Mouse (Mus musculus) embryo, embryonic 9.5 days (tissue): ENCODE measurements at regions not wholly inside any gene's neighbourhood (a gene's known extent, or its start where the extent isn't known, plus 50 kb on each side); places are given as distances from the start of the nearest gene placed in this dataset.

ENCODE experiments used
- DNase-seq: peaks from one replicate; pipeline ENCODE4 v3.0.0-alpha.2; 2017; ENCODE audit errors: extremely low spot score

DNA sequence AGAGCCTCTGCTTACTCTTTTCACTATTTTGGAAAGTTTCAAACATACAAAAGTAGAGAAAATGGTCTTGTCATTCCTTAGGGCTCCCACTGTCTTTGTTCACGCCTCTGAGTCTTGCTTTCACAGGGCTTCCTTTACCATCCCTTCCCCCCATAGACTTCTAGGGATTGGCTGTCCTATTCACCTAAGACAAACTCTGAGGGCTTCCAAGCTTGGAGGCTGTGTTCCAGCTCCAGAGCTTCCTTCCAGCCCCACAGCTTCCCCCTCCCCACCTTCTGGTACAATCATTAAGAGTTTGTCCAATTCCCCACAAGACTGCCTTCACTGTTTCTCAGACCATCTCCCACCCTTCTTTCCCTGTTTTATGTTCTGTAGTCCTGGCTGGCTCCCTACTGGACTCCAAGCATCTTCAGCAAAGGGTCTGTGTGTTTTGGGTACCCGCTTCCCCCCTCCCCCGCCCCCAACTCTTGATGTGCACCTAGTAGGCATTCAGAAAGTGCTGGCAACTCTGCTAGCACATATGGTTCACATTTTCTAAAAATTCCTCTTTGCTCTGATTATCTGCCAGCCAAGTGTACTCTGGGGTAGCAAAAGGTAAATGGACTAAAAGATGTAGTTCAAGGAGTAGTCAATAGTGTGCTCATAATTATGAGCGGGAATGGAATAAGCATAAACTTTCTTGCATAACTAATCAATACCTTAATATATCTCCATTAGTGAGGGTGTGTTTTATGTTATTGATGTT, 344.0 kb downstream of the Slc4a3 start:
- peak; percentile 34 for DNase-seq

DNA sequence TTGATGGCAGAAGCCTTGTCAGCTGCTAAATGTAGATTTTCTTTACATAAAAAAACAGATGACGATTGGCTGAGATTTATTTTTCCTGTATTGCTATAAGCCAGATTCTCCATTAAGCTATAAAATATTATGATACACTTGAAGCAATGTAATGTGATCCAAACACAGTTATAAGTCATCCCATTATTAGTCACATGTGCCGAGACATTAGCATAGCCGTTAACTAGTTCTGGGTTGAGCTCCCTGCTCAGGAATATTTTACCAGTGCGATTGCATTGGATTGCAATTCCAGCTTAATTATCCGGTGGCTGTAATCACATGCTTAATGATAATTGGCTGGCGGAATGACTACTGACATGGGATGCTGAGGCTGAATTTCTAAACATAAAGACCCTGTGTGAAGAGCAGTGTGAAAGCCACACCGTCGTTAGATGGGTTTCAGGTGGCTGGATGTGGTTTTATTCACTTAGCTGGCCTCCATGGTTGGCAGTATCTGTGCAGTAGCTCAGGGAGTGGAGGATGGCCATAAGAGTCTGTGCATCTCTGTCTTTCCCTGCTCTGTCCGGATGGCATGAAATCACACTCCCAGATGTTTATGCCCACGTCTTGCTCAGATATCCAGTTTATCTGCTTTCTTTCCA, 344.7 kb downstream of the Slc4a3 start:
- no peak for DNase-seq

DNA sequence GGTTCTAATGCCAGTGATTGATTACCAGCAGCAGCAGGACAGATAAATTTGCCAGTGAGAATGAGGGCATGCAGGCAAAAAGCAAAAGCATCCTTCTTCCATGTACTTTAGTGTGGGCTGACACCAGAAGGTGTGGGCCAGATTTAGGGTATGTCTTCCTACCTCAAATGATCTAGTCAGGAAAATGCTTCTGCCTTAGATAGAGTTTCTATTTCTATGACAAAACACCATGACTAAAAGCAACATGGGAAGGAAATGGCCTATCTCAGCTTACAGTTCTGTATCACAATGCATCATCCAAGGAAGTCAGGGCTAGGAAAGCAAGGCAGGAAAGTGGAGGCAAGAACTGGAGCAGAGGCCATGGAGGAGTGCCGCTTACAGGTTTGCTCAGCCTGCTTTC, 349.5 kb downstream of the Slc4a3 start:
- no peak for DNase-seq

DNA sequence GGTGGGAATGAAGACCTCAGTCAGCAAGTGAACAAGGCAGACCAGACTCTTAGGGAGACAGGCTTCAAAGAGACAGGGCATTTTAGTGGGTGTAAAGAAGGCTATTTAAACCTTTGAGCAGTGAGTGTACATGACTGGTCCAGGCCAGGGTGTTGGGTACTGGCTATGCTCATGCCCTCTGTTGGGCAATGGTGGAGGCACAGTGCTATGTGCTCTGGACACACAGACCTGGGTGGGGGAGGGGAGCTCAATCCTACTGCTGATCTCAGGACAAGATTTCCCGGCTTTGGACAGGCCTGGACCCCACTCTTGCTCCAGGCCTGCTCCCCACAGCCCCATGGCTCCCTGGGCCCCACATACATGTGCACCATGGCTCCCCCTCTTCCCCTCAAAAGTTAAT, 355.1 kb downstream of the Slc4a3 start:
- no peak for DNase-seq

DNA sequence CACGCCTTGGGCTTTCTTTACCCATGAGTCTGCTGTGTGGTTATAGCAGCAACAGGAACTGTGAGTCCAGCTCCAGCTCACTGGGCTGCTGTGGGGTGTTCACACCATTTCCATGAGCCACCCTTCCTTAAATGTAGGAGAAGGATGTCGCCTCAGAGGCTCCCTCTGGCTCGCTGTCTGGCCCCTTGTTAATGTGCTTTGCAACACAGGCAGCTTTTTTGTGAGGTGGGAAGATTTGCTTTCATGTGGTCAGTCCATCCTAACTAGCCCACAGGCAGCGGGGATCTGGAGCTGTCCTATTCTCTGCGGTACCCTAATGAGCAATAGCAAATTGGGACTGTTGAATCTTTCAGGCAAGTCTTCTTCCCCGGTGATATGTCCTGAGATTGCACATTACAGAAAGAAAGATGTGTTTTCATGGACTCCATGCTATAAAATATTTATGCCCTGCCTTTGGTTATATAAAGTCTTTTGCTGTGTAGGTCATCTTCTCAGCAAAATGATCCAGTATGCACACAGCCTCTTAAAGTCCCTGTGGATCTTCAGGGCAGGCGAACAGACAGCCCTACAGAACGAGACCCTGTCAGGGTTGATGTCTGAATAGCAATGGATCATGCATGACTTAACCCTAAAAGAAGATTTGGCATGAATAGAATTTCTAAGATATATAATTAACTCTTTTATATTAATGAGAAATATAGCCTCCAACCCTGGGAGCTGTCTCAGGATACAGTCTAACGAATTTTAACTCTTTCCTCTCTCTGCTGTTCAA, 359.8 kb downstream of the Slc4a3 start:
- DNase-seq = no peak

DNA sequence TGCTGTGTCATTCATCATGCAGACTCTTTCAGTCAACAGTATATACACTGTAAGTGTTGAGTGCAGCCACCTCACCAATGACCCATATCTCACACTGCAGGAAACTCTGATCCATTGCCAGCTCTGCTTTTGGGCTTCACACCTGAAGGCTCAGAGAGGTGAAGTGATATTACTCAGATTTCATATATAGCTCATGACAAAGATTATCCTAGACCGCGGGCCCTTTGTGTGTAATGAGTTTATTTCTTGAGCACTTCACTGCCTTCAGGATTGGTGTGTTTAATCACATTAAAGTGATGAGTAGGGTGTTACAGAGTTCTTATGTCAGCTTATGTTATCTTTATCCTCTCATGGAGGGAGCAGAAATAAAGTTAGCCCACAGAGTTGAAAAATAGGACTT, 369.2 kb downstream of the Slc4a3 start:
- DNase-seq = no peak

DNA sequence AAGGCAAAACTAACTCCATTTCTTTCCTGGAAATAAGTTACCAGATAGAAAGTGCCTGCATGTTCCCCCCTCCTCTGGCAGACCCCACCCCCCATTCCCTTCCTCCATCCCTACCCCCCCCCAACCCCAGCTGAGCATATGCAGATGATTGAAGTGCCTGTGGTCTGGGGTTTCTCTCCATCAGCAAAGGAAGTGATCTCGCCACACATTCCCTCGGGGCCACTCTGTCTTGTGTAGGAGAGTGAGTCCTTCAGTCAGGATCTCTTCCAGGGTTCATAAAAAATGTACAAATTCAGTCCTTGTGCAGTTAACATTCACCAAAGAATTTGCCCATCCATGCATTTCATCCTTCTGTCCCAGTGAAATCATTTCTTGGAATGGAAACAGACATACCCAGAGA, 370.1 kb downstream of the Slc4a3 start:
- DNase-seq = peak; percentile 17

DNA sequence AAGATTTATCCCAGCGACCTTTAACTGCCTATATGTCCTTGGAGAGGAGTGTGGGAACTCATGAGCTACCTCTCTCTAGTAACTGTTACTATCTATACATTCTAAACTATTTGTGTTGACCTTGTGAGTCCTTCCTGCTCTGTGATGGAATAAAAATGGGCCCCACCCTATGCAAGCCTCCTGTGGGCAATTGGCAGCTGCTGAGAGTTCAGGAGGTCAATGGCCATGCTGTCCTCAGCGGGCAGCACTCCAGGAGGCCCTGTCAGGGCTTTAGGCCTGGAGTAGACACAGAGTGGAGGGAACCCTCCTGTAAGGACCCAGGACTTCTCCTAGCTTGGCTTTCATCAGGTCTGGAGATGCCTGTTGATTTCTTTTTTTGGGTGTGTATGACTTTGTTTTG, 373.1 kb downstream of the Slc4a3 start:
- no peak for DNase-seq

DNA sequence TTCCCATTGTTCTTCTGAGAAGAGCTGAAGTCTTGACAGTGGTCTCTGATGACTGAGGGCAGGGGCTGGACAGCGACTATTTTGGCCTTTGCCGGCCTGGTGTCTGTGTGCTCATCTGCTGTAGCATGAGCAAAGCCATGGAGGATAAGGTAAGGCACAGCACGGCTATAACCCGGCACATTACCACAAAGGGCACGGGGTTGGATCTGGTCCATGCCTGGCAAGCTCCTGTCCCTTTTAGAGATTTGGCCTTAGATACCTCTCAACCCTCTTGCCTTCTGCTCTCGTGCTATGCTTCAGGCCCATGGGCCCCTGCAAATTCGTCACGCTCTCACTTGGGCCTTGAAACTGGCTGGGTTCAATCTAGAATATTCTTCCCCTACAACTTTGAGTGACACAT, 379.0 kb downstream of the Slc4a3 start:
- no peak for DNase-seq

DNA sequence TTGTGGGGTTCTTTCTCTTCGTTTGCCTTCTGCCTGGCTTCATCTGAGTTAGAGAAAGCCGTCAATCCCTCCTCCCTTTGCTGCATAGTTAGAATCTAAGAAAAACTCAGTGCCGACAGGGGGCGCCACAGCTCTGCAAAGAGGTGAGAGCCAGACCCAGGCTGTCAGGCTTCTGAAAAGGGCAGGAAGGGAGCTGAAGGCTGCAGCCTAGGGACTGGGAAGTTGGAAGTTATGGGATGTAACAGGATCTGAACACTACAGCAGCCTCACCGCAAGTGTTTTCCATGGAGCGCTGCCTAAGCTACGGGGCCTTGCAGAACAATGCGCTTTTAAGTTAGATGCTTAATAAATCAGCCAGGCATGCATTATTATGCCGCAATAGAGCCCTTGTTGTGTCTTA, 379.7 kb downstream of the Slc4a3 start:
- DNase-seq = peak; percentile 90

DNA sequence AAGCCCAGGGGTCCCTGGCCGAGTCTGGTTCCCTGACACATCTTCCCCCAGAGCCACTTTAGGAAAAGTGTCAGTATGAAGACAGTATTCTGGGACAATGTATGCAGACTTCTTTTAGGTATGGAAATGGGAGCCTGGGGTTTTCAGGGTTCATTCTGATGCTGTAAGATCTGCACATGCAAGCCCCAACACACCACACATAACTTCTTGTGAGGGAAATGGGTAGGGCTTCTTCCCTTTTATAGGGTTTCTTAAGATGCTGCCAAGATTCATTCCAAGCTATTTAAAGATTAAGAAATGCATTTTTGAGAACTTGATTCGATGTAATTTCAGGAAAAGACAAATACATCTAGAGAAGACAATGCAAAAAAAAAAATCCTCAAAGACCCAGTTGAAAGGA, 385.8 kb downstream of the Slc4a3 start:
- DNase-seq = no peak

DNA sequence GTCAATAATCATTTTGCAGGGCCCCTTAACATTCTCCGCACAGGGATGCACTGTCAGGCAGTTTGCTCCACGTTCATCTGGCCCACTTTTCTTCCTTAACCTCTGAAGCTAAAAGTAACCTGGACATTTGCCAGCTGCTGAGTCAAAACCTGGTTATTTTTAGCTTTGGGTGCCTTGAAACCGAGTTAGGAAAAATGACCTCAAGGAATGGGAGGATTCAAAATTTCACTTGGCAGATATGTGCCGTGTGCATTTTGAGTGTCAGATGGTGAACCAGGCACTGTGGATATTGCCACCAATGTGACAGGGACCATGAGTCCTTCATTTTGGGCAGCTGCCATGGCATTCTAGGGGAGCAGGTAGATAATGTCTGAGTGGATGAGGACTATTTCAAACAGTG, 387.8 kb downstream of the Slc4a3 start:
- DNase-seq = no peak

DNA sequence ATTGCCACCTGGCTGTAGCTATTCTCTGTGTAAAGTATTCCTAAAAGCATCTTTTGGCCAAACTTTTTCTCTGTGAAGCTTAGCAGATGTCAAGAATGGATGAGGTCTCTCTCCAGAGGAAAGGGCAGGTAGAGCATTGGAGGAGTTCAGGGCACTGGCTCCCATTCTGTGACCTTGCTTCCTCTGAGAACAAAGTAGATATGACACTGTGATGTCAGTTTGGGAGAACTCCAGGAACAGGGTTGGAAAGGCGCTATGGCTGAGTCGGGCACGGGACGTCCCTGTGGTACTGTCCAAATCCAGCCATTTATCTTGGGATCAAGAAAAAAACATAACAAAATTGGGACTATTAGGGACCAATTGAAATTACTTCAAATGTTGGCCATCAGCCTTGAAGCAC, 388.7 kb downstream of the Slc4a3 start:
- no peak for DNase-seq

DNA sequence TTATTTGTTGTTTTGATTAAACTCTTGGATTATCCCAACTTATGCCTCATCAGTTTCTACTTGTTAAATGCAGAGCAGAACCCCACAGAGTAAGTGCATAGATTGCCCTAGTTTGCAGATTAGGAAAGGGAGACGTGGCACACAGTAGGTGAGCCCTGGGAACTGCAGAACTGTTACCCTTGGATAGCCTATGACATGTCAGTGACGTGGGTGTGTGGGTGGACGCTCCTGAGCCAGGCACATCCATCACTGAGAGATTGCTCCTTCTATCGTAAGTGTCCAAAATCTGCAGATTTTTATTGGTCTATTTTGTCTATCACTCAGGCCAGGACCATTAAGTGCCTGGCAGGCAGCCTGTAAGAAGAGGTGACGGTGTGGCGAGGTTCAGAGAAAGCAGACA, 389.8 kb downstream of the Slc4a3 start:
- DNase-seq = no peak

DNA sequence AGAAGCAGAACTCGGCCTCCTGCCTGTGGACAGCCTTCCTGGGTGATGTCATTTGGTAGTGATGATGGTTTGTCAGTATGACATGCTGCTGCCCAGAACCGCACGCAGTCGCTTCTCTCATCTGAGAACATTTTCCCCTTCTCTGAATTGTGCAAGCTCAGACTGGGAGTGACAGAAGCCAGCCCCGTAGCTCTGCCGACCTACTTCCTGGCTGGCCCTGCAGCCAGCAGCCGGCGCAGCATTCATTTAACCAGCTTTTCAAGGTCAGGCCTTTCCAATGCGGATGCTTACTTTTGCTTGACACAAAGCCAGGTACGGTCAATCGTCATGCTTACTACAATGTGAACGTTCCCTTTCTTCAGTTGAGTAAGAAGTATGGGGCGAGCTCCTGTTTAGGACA, 390.5 kb downstream of the Slc4a3 start:
- no peak for DNase-seq

DNA sequence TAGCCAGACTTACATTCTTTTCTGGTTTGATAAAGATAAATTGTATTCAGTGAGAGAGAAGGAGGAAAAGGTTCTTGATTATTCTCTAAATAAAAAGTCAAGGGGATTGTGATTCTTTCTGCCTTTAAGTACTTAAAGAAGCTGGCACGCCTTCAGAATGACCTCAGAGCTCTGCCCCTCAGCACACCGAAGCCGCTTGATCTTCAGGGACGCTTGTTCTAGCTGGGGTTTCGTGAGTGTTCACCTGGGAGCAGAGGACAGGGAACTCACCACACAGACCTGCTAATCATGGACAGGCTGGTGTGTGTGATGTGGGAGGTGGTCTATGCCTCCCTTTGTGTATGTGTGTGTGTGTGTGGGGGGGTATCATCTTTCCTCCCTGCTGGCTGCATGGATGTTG, 391.3 kb downstream of the Slc4a3 start:
- no peak for DNase-seq

DNA sequence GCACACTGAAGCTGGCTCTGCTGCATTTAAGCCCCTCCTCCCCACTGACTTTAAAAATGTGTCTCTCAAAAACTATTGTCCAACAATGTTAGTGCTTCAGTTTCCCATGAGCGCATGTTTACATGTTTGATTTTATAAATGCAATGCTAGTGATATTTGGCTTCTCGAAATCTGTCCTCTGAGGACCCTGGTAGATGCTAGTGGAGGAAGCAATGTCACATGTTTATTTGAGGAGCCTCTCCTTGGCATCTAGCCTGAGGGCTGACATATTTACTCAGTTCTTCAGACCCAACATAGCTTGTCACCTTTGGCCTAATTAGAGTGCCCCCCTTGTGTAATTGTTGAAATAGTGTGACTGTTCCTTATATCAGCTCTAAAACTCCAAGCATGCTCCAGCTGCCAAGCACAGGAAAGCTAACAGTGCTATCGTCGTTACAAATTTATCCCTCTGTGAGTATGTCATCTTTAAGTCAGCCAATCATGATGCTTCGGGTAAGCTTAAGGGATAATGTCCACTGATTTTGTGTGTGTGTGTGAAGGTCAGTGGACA, 400.3 kb downstream of the Slc4a3 start:
- DNase-seq = no peak

DNA sequence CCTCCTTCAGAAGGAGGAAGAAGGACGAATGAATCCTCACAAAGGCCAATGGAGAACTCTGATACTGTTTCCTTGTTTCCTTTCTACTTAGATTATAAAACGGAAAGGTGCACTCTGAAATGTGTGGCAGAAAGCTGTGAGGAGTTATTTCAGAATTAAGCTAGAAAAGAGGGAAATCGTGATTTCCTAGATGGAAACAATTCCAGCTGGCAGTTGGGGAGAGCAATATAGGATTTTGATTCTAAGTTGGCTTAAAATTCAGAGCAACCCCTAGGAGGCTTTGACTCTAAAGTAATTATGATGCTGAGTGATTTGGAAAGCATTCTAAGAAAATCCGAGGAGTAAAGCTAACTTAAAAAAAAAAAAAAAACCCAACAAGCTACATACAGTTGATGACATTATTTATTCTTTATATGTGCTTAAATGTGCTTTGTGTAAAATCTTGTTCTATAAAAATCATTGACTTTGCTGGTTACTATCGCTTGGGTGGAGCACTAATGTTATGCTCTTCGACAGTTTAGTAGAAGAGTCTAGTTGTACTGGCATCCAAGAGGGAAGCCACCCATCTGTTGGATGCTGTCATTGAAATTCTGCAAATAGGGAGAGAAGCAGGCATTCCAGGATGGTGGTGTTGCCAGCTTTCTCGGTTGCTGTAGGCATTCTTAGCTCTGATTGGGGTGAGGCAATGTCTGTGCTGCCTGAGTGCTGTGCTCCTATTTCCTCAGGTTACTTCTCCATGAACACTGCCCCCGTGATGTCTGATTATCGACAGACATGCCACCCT, 432.3 kb downstream of the Slc4a3 start:
- DNase-seq = no peak

DNA sequence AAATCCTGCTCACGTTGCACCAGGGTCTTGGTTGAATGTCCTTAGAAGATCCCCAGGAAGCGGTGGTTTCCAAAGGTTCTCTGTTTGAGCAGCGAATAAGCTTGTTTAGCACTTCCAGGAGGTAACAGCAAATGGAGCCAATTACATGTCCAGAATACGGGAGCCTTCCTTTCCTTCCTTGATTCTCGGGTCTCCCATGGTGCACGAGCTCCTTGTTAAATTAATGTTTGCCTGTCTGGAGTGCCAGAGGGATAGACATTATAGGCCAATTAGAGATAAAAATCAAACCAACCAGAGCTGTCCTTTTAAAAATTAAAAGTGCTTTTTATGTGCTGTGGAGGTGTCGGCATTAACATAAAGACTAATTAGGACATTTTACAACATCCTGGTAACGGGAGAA, 437.0 kb downstream of the Slc4a3 start:
- no peak for DNase-seq

DNA sequence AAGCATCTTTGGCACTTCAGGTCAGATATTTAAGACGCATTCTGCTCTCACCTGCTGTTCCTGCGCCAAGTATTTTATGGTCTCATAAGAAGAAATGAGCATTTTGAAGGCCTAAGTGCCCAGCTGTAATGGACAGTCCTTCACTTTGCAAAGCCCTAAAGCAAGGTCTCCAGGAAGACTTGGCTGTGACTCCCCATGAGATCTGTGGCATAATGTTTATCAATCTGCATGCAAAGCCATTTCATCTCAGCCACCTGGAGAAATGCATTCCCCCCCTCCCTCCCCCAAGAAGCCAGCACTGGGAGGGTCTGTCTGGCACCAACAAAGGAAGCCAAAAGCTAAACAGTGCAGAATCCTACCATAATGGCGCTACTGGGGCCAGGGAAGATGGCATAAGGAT, 437.4 kb downstream of the Slc4a3 start:
- no peak for DNase-seq

DNA sequence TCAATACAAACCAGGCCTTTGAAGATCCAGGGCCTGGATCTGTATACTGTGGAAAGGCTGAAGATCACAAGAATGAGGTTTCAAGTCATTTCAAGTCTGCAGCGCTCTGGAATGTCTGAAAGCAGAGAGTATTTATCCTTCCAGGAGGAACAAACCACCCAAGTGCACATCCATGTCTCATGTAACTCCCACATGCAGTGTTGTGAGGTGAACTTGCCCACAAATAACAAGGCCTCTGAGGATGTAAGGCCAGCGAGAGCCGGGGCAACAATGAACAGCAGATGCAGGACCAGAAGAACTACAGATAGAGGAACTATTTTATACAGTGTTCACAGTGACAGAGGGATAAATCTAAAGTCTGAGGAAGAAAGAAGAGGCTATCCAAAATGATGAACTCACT, 442.4 kb downstream of the Slc4a3 start:
- DNase-seq = no peak

DNA sequence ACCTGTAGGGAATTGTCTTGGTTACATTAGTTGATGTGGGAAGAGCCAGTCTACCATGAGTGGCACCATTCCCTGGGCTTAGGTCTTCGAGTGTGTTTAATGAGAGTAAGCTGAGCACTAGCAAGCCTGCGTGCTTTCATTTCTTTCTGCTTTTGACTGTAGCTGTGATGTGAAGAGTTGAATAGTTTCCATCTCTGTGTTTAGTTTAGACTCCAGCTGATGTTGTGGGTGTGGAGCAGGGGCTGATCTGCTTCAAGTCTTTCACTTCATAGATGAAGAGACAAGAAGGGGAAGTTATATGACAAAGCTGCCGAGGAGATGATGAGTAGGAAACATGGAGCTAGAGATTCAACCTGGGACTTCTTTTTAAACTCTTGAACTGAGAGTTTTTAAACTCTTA, 446.0 kb downstream of the Slc4a3 start:
- no peak for DNase-seq
